Mouse (Mus musculus) limb, embryonic 11.5 days (tissue): ENCODE data around the gene Gm16253. TPM values are rescaled to one million over a fixed set of nuclear protein-coding genes. Genes with fewer than 3 reads are reported as not detected.

Experiments
- ATAC-seq: fragments of 200-750 bp; cut with Nextera tagmentation; 2 replicates; pipeline ENCODE4 v1.8.0; 2017; ENCODE audit warnings: low read depth; ENCODE audit not compliant: insufficient number of reproducible peaks, low FRiP score, low TSS enrichment
- DNase-seq: peaks from one replicate; pipeline ENCODE4 v3.0.0-alpha.2; 2015; ENCODE audit warnings: low spot score
- H3K27ac ChIP-seq: fragments of 300-500 bp; sonication (generic); replicated peaks from 2 replicates; pipeline ENCODE4 v1.5.1; 2014; ENCODE audit warnings: low read depth, mild to moderate bottlenecking, low read length
- H3K27me3 ChIP-seq: fragments of 300-500 bp; sonication (generic); 2 replicates; pipeline ENCODE4 v1.6.1; 2014; ENCODE audit warnings: mild to moderate bottlenecking, low read length, mixed read lengths; ENCODE audit not compliant: control insufficient read depth, insufficient read depth
- H3K36me3 ChIP-seq: fragments of 300-500 bp; sonication (generic); 2 replicates; pipeline ENCODE4 v1.6.1; 2014; ENCODE audit warnings: mild to moderate bottlenecking, low read length, moderate library complexity, mixed read lengths; ENCODE audit not compliant: control insufficient read depth, insufficient read depth
- H3K4me1 ChIP-seq: fragments of 300-500 bp; sonication (generic); 2 replicates; pipeline ENCODE4 v1.6.1; 2014; ENCODE audit warnings: low read length, mixed read lengths; ENCODE audit not compliant: control insufficient read depth, insufficient read depth
- H3K4me2 ChIP-seq: fragments of 300-500 bp; sonication (generic); 2 replicates; pipeline ENCODE4 v1.6.1; 2014; ENCODE audit warnings: low read depth, mild to moderate bottlenecking, moderate library complexity; ENCODE audit not compliant: severe bottlenecking
- H3K4me3 ChIP-seq: fragments of 300-500 bp; sonication (generic); 2 replicates; pipeline ENCODE4 v1.5.1; 2014; ENCODE audit warnings: low read depth, low read length
- H3K9ac ChIP-seq: fragments of 300-500 bp; sonication (generic); 2 replicates; pipeline ENCODE4 v1.6.1; 2014; ENCODE audit warnings: mild to moderate bottlenecking, low read length
- H3K9me3 ChIP-seq: fragments of 300-500 bp; sonication (generic); 2 replicates; pipeline ENCODE4 v1.6.1; 2016; ENCODE audit warnings: low read length; ENCODE audit not compliant: control insufficient read depth
- WGBS: fragments of 180-500 bp; shearing (Covaris S2); extraction: QIAGEN DNeasy Blood & Tissue Kit; methylation state at CpG from one replicate; pipeline ENCODE4 v1.1.7; 2014; 5-methylcytosine and 5-hydroxymethylcytosine counted together
- polyA plus RNA-seq: library from polyadenylated mRNA; unstranded; fragments of >200 nt; fragmentation: Nextera tagmentation; extraction: Ambion mirVana; gene quantifications from 2 replicates; pipeline ENCODE4 v1.2.1, GENCODE M21; 2014

Gene Gm16253
- polyA plus RNA-seq, 1 experiment from 2014 or later = 0.69 TPM

- Histone ChIP-seq H3K27me3 (no peaks in the 10 kb centered on the region), H3K36me3 (peaks cover 5% of the 10 kb centered on the region), H3K4me3 (no peak overlapping the region), H3K9me3 (no peaks in the 10 kb centered on the region), H3K27ac (no peak overlapping the region), H3K4me2 (no peak overlapping the region), H3K4me1 (peaks cover 15% of the 10 kb centered on the region; the same call in 1 of the 2 replicates), H3K9ac (no peak overlapping the region)
- WGBS = 86% methylated on average over 3 of the region's 3 CpGs
- no peak for DNase-seq
- no peak for ATAC-seq
Observed at GRCm38 (mm10) chr3:96565105-96565504, 11.7 kb upstream of the Gm16253 start.

GRCm38 (mm10) chr3:96566661-96567450 lies 9.9 kb upstream of the Gm16253 start:
- H3K27ac ChIP-seq = no peak overlapping the region
- no peak overlapping the region for H3K9ac ChIP-seq
- no peak overlapping the region for H3K4me2 ChIP-seq
- no peaks in the 10 kb centered on the region for H3K36me3 ChIP-seq
- no peaks in the 10 kb centered on the region for H3K9me3 ChIP-seq
- no peaks in the 10 kb centered on the region for H3K27me3 ChIP-seq
- ATAC-seq = no peak
- peaks cover 8% of the 10 kb centered on the region; the same call in 1 of the 2 replicates for H3K4me1 ChIP-seq
- 88% methylated on average over 8 of the region's 8 CpGs for WGBS
- no peak overlapping the region for H3K4me3 ChIP-seq
- DNase-seq = no peak

- ATAC-seq = no peak
- 88% methylated on average over 8 of the region's 8 CpGs for WGBS
Observed at GRCm38 (mm10) chr3:96568605-96569004, 8.2 kb upstream of the Gm16253 start.

GRCm38 (mm10) chr3:96569506-96569905 lies 7.3 kb upstream of the Gm16253 start:
- ATAC-seq = no peak
- no peak overlapping the region for H3K4me3 ChIP-seq
- H3K9me3 ChIP-seq = no peaks in the 10 kb centered on the region
- H3K36me3 ChIP-seq = no peaks in the 10 kb centered on the region
- no peak overlapping the region for H3K27ac ChIP-seq
- no peaks in the 10 kb centered on the region for H3K27me3 ChIP-seq
- no peak overlapping the region for H3K9ac ChIP-seq
- H3K4me1 ChIP-seq = peaks cover 4% of the 10 kb centered on the region; the same call in 1 of the 2 replicates
- DNase-seq = no peak
- no peak overlapping the region for H3K4me2 ChIP-seq
- WGBS = 94% methylated on average over 13 of the region's 13 CpGs

More at GRCm38 (mm10) chr3:96568605-96569004, 8.2 kb upstream of the Gm16253 start:
- Histone ChIP-seq H3K36me3 (no peaks in the 10 kb centered on the region), H3K4me1 (peaks cover 8% of the 10 kb centered on the region; the same call in 1 of the 2 replicates), H3K9me3 (no peaks in the 10 kb centered on the region), H3K9ac (no peak overlapping the region), H3K27ac (no peak overlapping the region; the same call in 1 of the 2 replicates), H3K4me3 (no peak overlapping the region), H3K27me3 (no peaks in the 10 kb centered on the region), H3K4me2 (no peak overlapping the region)
- no peak for DNase-seq

- ATAC-seq (no peak), DNase-seq (no peak)
- no peaks in the 10 kb centered on the region for H3K36me3 ChIP-seq
- H3K4me2 ChIP-seq = no peak overlapping the region
- no peak overlapping the region for H3K9ac ChIP-seq
- H3K4me1 ChIP-seq = no peaks in the 10 kb centered on the region
- H3K27me3 ChIP-seq = no peaks in the 10 kb centered on the region
- H3K9me3 ChIP-seq = no peaks in the 10 kb centered on the region
- 83% methylated on average over 11 of the region's 11 CpGs for WGBS
- no peak overlapping the region for H3K4me3 ChIP-seq
- H3K27ac ChIP-seq = no peak overlapping the region
Observed at GRCm38 (mm10) chr3:96569966-96570605, 6.7 kb upstream of the Gm16253 start.

- ATAC-seq (no peak), DNase-seq (no peak)
- no peak overlapping the region for H3K4me2 ChIP-seq
- H3K4me3 ChIP-seq = no peak overlapping the region
- H3K27me3 ChIP-seq = no peaks in the 10 kb centered on the region
- H3K4me1 ChIP-seq = no peaks in the 10 kb centered on the region
- WGBS = 79% methylated on average over 7 of the region's 7 CpGs
- H3K27ac ChIP-seq = no peak overlapping the region
- no peak overlapping the region for H3K9ac ChIP-seq
- no peaks in the 10 kb centered on the region for H3K9me3 ChIP-seq
- H3K36me3 ChIP-seq = no peaks in the 10 kb centered on the region
Observed at GRCm38 (mm10) chr3:96570643-96571042, 6.1 kb upstream of the Gm16253 start.

GRCm38 (mm10) chr3:96571336-96571735 lies 5.4 kb upstream of the Gm16253 start:
- no peak overlapping the region for H3K4me2 ChIP-seq
- peaks cover 3% of the 10 kb centered on the region; the same call in 1 of the 2 replicates for H3K4me1 ChIP-seq
- H3K36me3 ChIP-seq = no peaks in the 10 kb centered on the region
- H3K9ac ChIP-seq = no peak overlapping the region
- H3K27ac ChIP-seq = no peak overlapping the region
- H3K4me3 ChIP-seq = no peak overlapping the region
- 72% methylated on average over 2 of the region's 2 CpGs for WGBS
- H3K27me3 ChIP-seq = no peaks in the 10 kb centered on the region
- H3K9me3 ChIP-seq = no peaks in the 10 kb centered on the region
- no peak for ATAC-seq
- no peak for DNase-seq

- no peak overlapping the region for H3K4me2 ChIP-seq
- 81% methylated on average over 16 of the region's 16 CpGs for WGBS
- no peak for DNase-seq
- no peak for ATAC-seq
- H3K36me3 ChIP-seq = no peaks in the 10 kb centered on the region
- peaks cover 11% of the 10 kb centered on the region for H3K4me1 ChIP-seq
- H3K27me3 ChIP-seq = no peaks in the 10 kb centered on the region
- no peak overlapping the region for H3K9ac ChIP-seq
- no peak overlapping the region for H3K27ac ChIP-seq
- no peak overlapping the region for H3K4me3 ChIP-seq
- H3K9me3 ChIP-seq = no peaks in the 10 kb centered on the region
Observed at GRCm38 (mm10) chr3:96571896-96572698, 4.7 kb upstream of the Gm16253 start.
